Mouse (Mus musculus) ovary, postnatal 14 days (tissue): ENCODE measurements around the gene Dnajb11.

Experiments
- DNase-seq: peaks from one replicate; pipeline ENCODE4 v3.0.0; 2022; ENCODE audit warnings: low spot score

Dnajb11 gene

GRCm38 (mm10) chr16:22881487-22881886, 23.8 kb downstream of the Dnajb11 start:
- DNase-seq, result no peak

GRCm38 (mm10) chr16:22883441-22883840, 25.8 kb downstream of the Dnajb11 start:
- DNase-seq, result no peak

- no peak for DNase-seq
Measured at GRCm38 (mm10) chr16:22885356-22885755, 27.7 kb downstream of the Dnajb11 start.

GRCm38 (mm10) chr16:22886726-22887125, 29.1 kb downstream of the Dnajb11 start:
- DNase-seq, result no peak

GRCm38 (mm10) chr16:22888835-22889234, 31.2 kb downstream of the Dnajb11 start:
- DNase-seq, result no peak

- DNase-seq, result no peak
Measured at GRCm38 (mm10) chr16:22889716-22890115, 32.1 kb downstream of the Dnajb11 start.

GRCm38 (mm10) chr16:22890683-22891510, 33.3 kb downstream of the Dnajb11 start, which contains the start of gene Ahsg:
Gene Ahsg (plus strand): TSS chr16:22891277.
- no peak for DNase-seq

- no peak for DNase-seq
Measured at GRCm38 (mm10) chr16:22891733-22892154, 34.1 kb downstream of the Dnajb11 start.

- no peak for DNase-seq
Measured at GRCm38 (mm10) chr16:22894095-22894494, 36.5 kb downstream of the Dnajb11 start.

- no peak for DNase-seq
Measured at GRCm38 (mm10) chr16:22896618-22897017, 39.0 kb downstream of the Dnajb11 start.

- no peak for DNase-seq
Measured at GRCm38 (mm10) chr16:22899346-22899745, 41.7 kb downstream of the Dnajb11 start.

GRCm38 (mm10) chr16:22899866-22900570, 42.4 kb downstream of the Dnajb11 start:
- DNase-seq, result no peak

GRCm38 (mm10) chr16:22901326-22901725, 43.7 kb downstream of the Dnajb11 start:
- DNase-seq, result no peak

- no peak for DNase-seq
Measured at GRCm38 (mm10) chr16:22909290-22909689, 51.6 kb downstream of the Dnajb11 start.

- DNase-seq, result no peak
Measured at GRCm38 (mm10) chr16:22911986-22912385, 54.3 kb downstream of the Dnajb11 start.

GRCm38 (mm10) chr16:22912886-22913285, 55.2 kb downstream of the Dnajb11 start:
- no peak for DNase-seq

- DNase-seq, result no peak
Measured at GRCm38 (mm10) chr16:22914276-22914675, 56.6 kb downstream of the Dnajb11 start.

- no peak for DNase-seq
Measured at GRCm38 (mm10) chr16:22918034-22918433, 60.4 kb downstream of the Dnajb11 start, which contains the start of gene Fetub. Gene Fetub (plus strand): TSS chr16:22918334.

GRCm38 (mm10) chr16:22918664-22919312, 61.1 kb downstream of the Dnajb11 start:
- DNase-seq, result no peak

- DNase-seq, result peak; percentile 13
Measured at GRCm38 (mm10) chr16:22919971-22920854, 62.6 kb downstream of the Dnajb11 start.

- DNase-seq, result no peak
Measured at GRCm38 (mm10) chr16:22921761-22922160, 64.1 kb downstream of the Dnajb11 start.

- DNase-seq, result no peak
Measured at GRCm38 (mm10) chr16:22922433-22922832, 64.8 kb downstream of the Dnajb11 start.
